Mouse (Mus musculus): Measurements from ENCODE around the gene Arl8a. TPM values are rescaled to one million over a fixed set of nuclear protein-coding genes. Genes with fewer than 3 reads are reported as not detected.

Arl8a gene
- polyA plus RNA-seq, 1 experiment from 2014 or later, result 68.8 TPM

- 73% methylated on average over 5 of the region's 5 CpGs for WGBS
- no peak for ATAC-seq
- H3K9me3 ChIP-seq (ENCODE audit: control insufficient read depth), result no peaks in the 10 kb centered on the region
- H3K4me3 ChIP-seq (ENCODE audit: low read depth, low read length), result no peak overlapping the region
- H3K36me3 ChIP-seq (ENCODE audit: control insufficient read depth, insufficient read depth), result peaks cover 4% of the 10 kb centered on the region; the same call in 1 of the 2 replicates
- H3K27ac ChIP-seq (ENCODE audit: low read depth, low read length), result no peak overlapping the region
- TF ChIP-seq CTCF (IDR thresholded peaks at IDR 0.05; ENCODE audit: low read depth), result no peak
- peaks cover 2% of the 10 kb centered on the region; the same call in 1 of the 2 replicates for H3K27me3 ChIP-seq (replicated peaks; ENCODE audit: control insufficient read depth, insufficient read depth, low read length)
- peak overlapping the region; percentile 30; the same call in 1 of the 2 replicates for H3K4me2 ChIP-seq (replicated peaks; ENCODE audit: low read depth)
- H3K9ac ChIP-seq (ENCODE audit: low read depth, low read length), result no peak overlapping the region
- H3K4me1 ChIP-seq (replicated peaks; ENCODE audit: control insufficient read depth, insufficient read depth, low read length), result peaks cover 8% of the 10 kb centered on the region
Measured at GRCm38 (mm10) chr1:135148996-135149395, 2.4 kb downstream of the Arl8a start.

DNA sequence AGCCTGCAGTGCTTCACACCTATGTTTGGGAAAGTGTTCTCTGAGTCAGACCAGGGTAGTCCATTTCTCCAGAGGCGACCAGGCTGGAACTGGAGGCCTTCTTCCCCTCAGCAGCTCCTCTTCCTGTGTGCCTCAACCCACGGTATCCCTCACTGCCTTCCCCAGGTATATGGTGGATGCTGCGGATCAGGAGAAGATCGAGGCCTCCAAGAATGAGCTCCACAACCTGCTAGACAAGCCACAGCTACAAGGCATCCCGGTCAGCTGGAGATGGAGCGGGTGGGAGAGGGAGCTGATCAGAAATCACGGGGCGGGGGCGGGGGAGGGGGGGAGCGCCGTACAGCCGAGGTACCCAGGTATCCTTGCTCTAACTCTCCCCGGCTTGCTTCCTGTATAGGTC, 7.4 kb downstream of the Arl8a start:
- Histone ChIP-seq H3K4me2 (replicated peaks; ENCODE audit: low read depth) (peak overlapping the region; percentile 49), H3K4me1 (replicated peaks; ENCODE audit: control insufficient read depth, insufficient read depth, low read length) (peaks cover 2% of the 10 kb centered on the region; the same call in 1 of the 2 replicates), H3K27ac (ENCODE audit: low read depth, low read length) (peak overlapping the region; percentile 21), H3K4me3 (ENCODE audit: low read depth, low read length) (no peak overlapping the region), H3K9ac (ENCODE audit: low read depth, low read length) (0 out of 2 replicates have a peak overlapping the region, but pooled peaks have one; percentile 17), H3K36me3 (ENCODE audit: control insufficient read depth, insufficient read depth) (peaks cover 22% of the 10 kb centered on the region), H3K27me3 (replicated peaks; ENCODE audit: control insufficient read depth, insufficient read depth, low read length) (no peaks in the 10 kb centered on the region), H3K9me3 (ENCODE audit: control insufficient read depth) (no peaks in the 10 kb centered on the region)
- 0 out of 2 replicates have a peak, but pooled peaks have one; percentile 3 for ATAC-seq
- no peak for TF ChIP-seq CTCF (IDR thresholded peaks at IDR 0.05; ENCODE audit: low read depth)
- 31% methylated on average over 13 of the region's 13 CpGs for WGBS

- ATAC-seq, result peak; percentile 71
- 0 out of 2 replicates have a peak overlapping the region, but pooled peaks have one; percentile 17 for H3K9ac ChIP-seq (ENCODE audit: low read depth, low read length)
- 2% methylated on average over 14 of the region's 14 CpGs for WGBS
- no peaks in the 10 kb centered on the region for H3K27me3 ChIP-seq (replicated peaks; ENCODE audit: control insufficient read depth, insufficient read depth, low read length)
- H3K36me3 ChIP-seq (ENCODE audit: control insufficient read depth, insufficient read depth), result peaks cover 22% of the 10 kb centered on the region
- H3K4me2 ChIP-seq (replicated peaks; ENCODE audit: low read depth), result peak overlapping the region; percentile 49
- peak overlapping the region; percentile 21; the same call in 1 of the 2 replicates for H3K27ac ChIP-seq (ENCODE audit: low read depth, low read length)
- TF ChIP-seq CTCF (IDR thresholded peaks at IDR 0.05; ENCODE audit: low read depth), result peak; percentile 89
- no peak overlapping the region for H3K4me3 ChIP-seq (ENCODE audit: low read depth, low read length)
- H3K9me3 ChIP-seq (ENCODE audit: control insufficient read depth), result no peaks in the 10 kb centered on the region
- no peaks in the 10 kb centered on the region for H3K4me1 ChIP-seq (replicated peaks; ENCODE audit: control insufficient read depth, insufficient read depth, low read length)
Measured at GRCm38 (mm10) chr1:135154411-135154959, 7.9 kb downstream of the Arl8a start.

GRCm38 (mm10) chr1:135156300-135156699, 9.7 kb downstream of the Arl8a start:
- no peak for ATAC-seq
- TF ChIP-seq CTCF (IDR thresholded peaks at IDR 0.05; ENCODE audit: low read depth), result no peak
- Histone ChIP-seq H3K27ac (ENCODE audit: low read depth, low read length) (no peak overlapping the region), H3K4me3 (ENCODE audit: low read depth, low read length) (no peak overlapping the region), H3K4me2 (replicated peaks; ENCODE audit: low read depth) (no peak overlapping the region), H3K27me3 (replicated peaks; ENCODE audit: control insufficient read depth, insufficient read depth, low read length) (no peaks in the 10 kb centered on the region), H3K9me3 (ENCODE audit: control insufficient read depth) (no peaks in the 10 kb centered on the region), H3K36me3 (ENCODE audit: control insufficient read depth, insufficient read depth) (peaks cover 22% of the 10 kb centered on the region), H3K9ac (ENCODE audit: low read depth, low read length) (no peak overlapping the region), H3K4me1 (replicated peaks; ENCODE audit: control insufficient read depth, insufficient read depth, low read length) (no peaks in the 10 kb centered on the region)
- 87% methylated on average over 6 of the region's 6 CpGs for WGBS

- no peaks in the 10 kb centered on the region for H3K4me1 ChIP-seq (replicated peaks; ENCODE audit: control insufficient read depth, insufficient read depth, low read length)
- WGBS, result 69% methylated on average over 5 of the region's 5 CpGs
- H3K27me3 ChIP-seq (replicated peaks; ENCODE audit: control insufficient read depth, insufficient read depth, low read length), result no peaks in the 10 kb centered on the region
- no peak overlapping the region for H3K9ac ChIP-seq (ENCODE audit: low read depth, low read length)
- H3K9me3 ChIP-seq (ENCODE audit: control insufficient read depth), result no peaks in the 10 kb centered on the region
- H3K4me3 ChIP-seq (ENCODE audit: low read depth, low read length), result no peak overlapping the region
- peaks cover 18% of the 10 kb centered on the region for H3K36me3 ChIP-seq (ENCODE audit: control insufficient read depth, insufficient read depth)
- no peak for TF ChIP-seq CTCF (IDR thresholded peaks at IDR 0.05; ENCODE audit: low read depth)
- ATAC-seq, result no peak
- H3K4me2 ChIP-seq (replicated peaks; ENCODE audit: low read depth), result no peak overlapping the region
- no peak overlapping the region for H3K27ac ChIP-seq (ENCODE audit: low read depth, low read length)
Measured at GRCm38 (mm10) chr1:135158633-135159032, 12.0 kb downstream of the Arl8a start.

GRCm38 (mm10) chr1:135159074-135159473, 12.4 kb downstream of the Arl8a start:
- Histone ChIP-seq H3K4me2 (replicated peaks; ENCODE audit: low read depth) (no peak overlapping the region), H3K27ac (ENCODE audit: low read depth, low read length) (no peak overlapping the region), H3K36me3 (ENCODE audit: control insufficient read depth, insufficient read depth) (peaks cover 18% of the 10 kb centered on the region), H3K27me3 (replicated peaks; ENCODE audit: control insufficient read depth, insufficient read depth, low read length) (no peaks in the 10 kb centered on the region), H3K4me1 (replicated peaks; ENCODE audit: control insufficient read depth, insufficient read depth, low read length) (no peaks in the 10 kb centered on the region), H3K9me3 (ENCODE audit: control insufficient read depth) (no peaks in the 10 kb centered on the region), H3K9ac (ENCODE audit: low read depth, low read length) (no peak overlapping the region), H3K4me3 (ENCODE audit: low read depth, low read length) (no peak overlapping the region)
- no peak for TF ChIP-seq CTCF (IDR thresholded peaks at IDR 0.05; ENCODE audit: low read depth)
- ATAC-seq, result no peak
- 78% methylated on average over 7 of the region's 7 CpGs for WGBS
